Mouse (Mus musculus): Measurements from ENCODE around the gene Usp24.

DNA sequence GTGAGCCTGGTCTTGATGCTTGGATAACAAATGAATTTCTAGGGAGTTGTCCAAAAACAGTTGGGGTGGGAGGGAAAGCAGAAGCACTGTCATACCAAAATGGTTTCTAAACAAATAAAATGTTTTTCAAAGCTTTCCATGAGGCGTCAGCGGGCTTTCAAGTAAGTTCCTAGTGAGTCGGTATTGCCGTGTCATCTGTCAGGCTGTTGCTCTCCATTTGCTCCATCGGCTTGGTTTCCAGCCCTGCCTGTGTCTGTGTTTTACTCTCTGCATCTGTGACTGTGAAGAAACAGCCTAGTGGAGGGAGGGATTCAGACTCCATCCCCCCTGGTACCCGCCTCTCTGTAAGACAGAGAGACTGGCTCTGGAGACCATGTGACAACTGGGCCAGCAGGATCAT, 103.8 kb downstream of the Usp24 start:
- no peak for TF ChIP-seq POLR2A (IDR thresholded peaks at IDR 0.05; ENCODE audit: low read depth, low read length)
- no peak for TF ChIP-seq USF1 (IDR thresholded peaks at IDR 0.05; ENCODE audit: low read depth, low read length)
- TF ChIP-seq EP300 (IDR thresholded peaks at IDR 0.05; ENCODE audit: low read length), result no peak
- no peak for TF ChIP-seq ELF1 (IDR thresholded peaks at IDR 0.05; ENCODE audit: low read depth, low read length)
- no peak for TF ChIP-seq MXI1 (IDR thresholded peaks at IDR 0.05; ENCODE audit: low read depth, low read length)
